Mouse (Mus musculus): ENCODE measurements around the gene Togaram1. TPM values are rescaled to one million over a fixed set of nuclear protein-coding genes. Genes with fewer than 3 reads are reported as not detected.
A peak's percentile ranks its signal among the peaks of the same experiment; 100 is the strongest.

Gene Togaram1
- polyA plus RNA-seq, 1 experiment = 51.4 TPM

- Histone ChIP-seq H3K9me3 (replicated peaks; ENCODE audit: control insufficient read depth, insufficient read depth, low read length, poor library complexity, severe bottlenecking) (no peaks in the 10 kb centered on the region), H3K4me3 (ENCODE audit: low read depth, low read length) (no peak overlapping the region), H3K27ac (ENCODE audit: insufficient read depth, low read length) (no peak overlapping the region), H3K36me3 (ENCODE audit: control insufficient read depth, insufficient read depth, low read length, poor library complexity, severe bottlenecking) (peaks cover 64% of the 10 kb centered on the region), H3K27me3 (ENCODE audit: control insufficient read depth, insufficient read depth, low read length, poor library complexity, severe bottlenecking) (no peaks in the 10 kb centered on the region), H3K4me1 (ENCODE audit: control insufficient read depth, insufficient read depth, low read length) (no peaks in the 10 kb centered on the region), H3K9ac (ENCODE audit: low read depth, poor library complexity, severe bottlenecking) (no peak overlapping the region)
- no peak for TF ChIP-seq EP300 (IDR thresholded peaks at IDR 0.05; ENCODE audit: insufficient read depth, low read depth, low read length)
Measured at GRCm38 (mm10) chr12:65061082-65061481, 95.5 kb downstream of the Togaram1 start.

GRCm38 (mm10) chr12:65065241-65065640, 99.6 kb downstream of the Togaram1 start:
- Histone ChIP-seq H3K27me3 (ENCODE audit: control insufficient read depth, insufficient read depth, low read length, poor library complexity, severe bottlenecking) (no peaks in the 10 kb centered on the region), H3K4me3 (ENCODE audit: low read depth, low read length) (no peak overlapping the region), H3K36me3 (ENCODE audit: control insufficient read depth, insufficient read depth, low read length, poor library complexity, severe bottlenecking) (peaks cover 81% of the 10 kb centered on the region), H3K9me3 (replicated peaks; ENCODE audit: control insufficient read depth, insufficient read depth, low read length, poor library complexity, severe bottlenecking) (no peaks in the 10 kb centered on the region), H3K27ac (ENCODE audit: insufficient read depth, low read length) (no peak overlapping the region; the same call in 1 of the 2 replicates), H3K9ac (ENCODE audit: low read depth, poor library complexity, severe bottlenecking) (no peak overlapping the region), H3K4me1 (ENCODE audit: control insufficient read depth, insufficient read depth, low read length) (peaks cover 2% of the 10 kb centered on the region)
- TF ChIP-seq EP300 (IDR thresholded peaks at IDR 0.05; ENCODE audit: insufficient read depth, low read depth, low read length) (no peak), CTCF (IDR thresholded peaks at IDR 0.05; ENCODE audit: low read depth, low read length) (no peak), POLR2A (IDR thresholded peaks at IDR 0.05; ENCODE audit: insufficient read depth, low read length) (no peak)

DNA sequence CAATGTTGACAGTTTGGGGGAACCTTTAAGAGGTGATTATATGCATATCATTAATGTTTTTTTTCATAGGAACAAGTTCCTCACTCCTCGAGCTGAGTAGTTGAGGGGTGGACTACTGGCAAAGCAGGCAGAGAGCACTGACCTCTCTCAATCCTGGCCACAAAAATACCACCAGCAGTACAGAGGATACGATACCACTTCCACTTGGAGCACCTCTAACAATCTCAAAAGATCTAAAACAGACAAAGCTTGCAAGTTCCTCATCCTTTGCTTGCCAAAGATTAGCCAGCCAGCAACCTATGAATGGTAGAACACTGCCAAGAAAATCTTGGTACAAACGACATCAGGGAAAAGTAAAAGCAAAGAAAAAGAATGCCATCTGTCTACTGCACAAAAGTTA, 100.6 kb downstream of the Togaram1 start:
- peaks cover 2% of the 10 kb centered on the region for H3K4me1 ChIP-seq (ENCODE audit: control insufficient read depth, insufficient read depth, low read length)
- peak overlapping the region; percentile 44; the same call in 1 of the 2 replicates for H3K27ac ChIP-seq (ENCODE audit: insufficient read depth, low read length)
- peaks cover 78% of the 10 kb centered on the region for H3K36me3 ChIP-seq (ENCODE audit: control insufficient read depth, insufficient read depth, low read length, poor library complexity, severe bottlenecking)
- H3K27me3 ChIP-seq (ENCODE audit: control insufficient read depth, insufficient read depth, low read length, poor library complexity, severe bottlenecking) = no peaks in the 10 kb centered on the region
- H3K9ac ChIP-seq (ENCODE audit: low read depth, poor library complexity, severe bottlenecking) = no peak overlapping the region
- H3K4me3 ChIP-seq (ENCODE audit: low read depth, low read length) = no peak overlapping the region
- H3K9me3 ChIP-seq (replicated peaks; ENCODE audit: control insufficient read depth, insufficient read depth, low read length, poor library complexity, severe bottlenecking) = no peaks in the 10 kb centered on the region
- TF ChIP-seq CTCF (IDR thresholded peaks at IDR 0.05; ENCODE audit: low read depth, low read length) (no peak), EP300 (IDR thresholded peaks at IDR 0.05; ENCODE audit: insufficient read depth, low read depth, low read length) (no peak), POLR2A (IDR thresholded peaks at IDR 0.05; ENCODE audit: insufficient read depth, low read length) (no peak)

- Histone ChIP-seq H3K36me3 (ENCODE audit: control insufficient read depth, insufficient read depth, low read length, poor library complexity, severe bottlenecking) (peaks cover 66% of the 10 kb centered on the region), H3K9me3 (replicated peaks; ENCODE audit: control insufficient read depth, insufficient read depth, low read length, poor library complexity, severe bottlenecking) (no peaks in the 10 kb centered on the region), H3K27me3 (ENCODE audit: control insufficient read depth, insufficient read depth, low read length, poor library complexity, severe bottlenecking) (no peaks in the 10 kb centered on the region), H3K4me1 (ENCODE audit: control insufficient read depth, insufficient read depth, low read length) (peaks cover 2% of the 10 kb centered on the region), H3K4me3 (ENCODE audit: low read depth, low read length) (no peak overlapping the region), H3K27ac (ENCODE audit: insufficient read depth, low read length) (no peak overlapping the region), H3K9ac (ENCODE audit: low read depth, poor library complexity, severe bottlenecking) (no peak overlapping the region)
- TF ChIP-seq POLR2A (IDR thresholded peaks at IDR 0.05; ENCODE audit: insufficient read depth, low read length) (no peak), EP300 (IDR thresholded peaks at IDR 0.05; ENCODE audit: insufficient read depth, low read depth, low read length) (no peak), CTCF (IDR thresholded peaks at IDR 0.05; ENCODE audit: low read depth, low read length) (no peak)
Measured at GRCm38 (mm10) chr12:65068409-65068808, 102.8 kb downstream of the Togaram1 start.

Other genes starting within 250 kb of the Togaram1 start
- gene Gm527, start 47.9 kb upstream of the Togaram1 start, polyA plus RNA-seq (2011; ENCODE audit: insufficient read depth, insufficient read length, low read depth, missing spikeins) = 13.0 and 13.2 TPM in 2 replicates
- 19.8 and 20.2 TPM in 2 replicates for gene Klhl28, start 270 bp upstream of the Togaram1 start, polyA plus RNA-seq (2011; ENCODE audit: insufficient read depth, insufficient read length, low read depth, missing spikeins)
- 126 and 135 TPM in 2 replicates for gene Prpf39, start 70.5 kb downstream of the Togaram1 start, polyA plus RNA-seq (2011; ENCODE audit: insufficient read depth, insufficient read length, low read depth, missing spikeins)
- 918 and 983 TPM in 2 replicates for gene Fkbp3, start 108.2 kb downstream of the Togaram1 start, polyA plus RNA-seq (2011; ENCODE audit: insufficient read depth, insufficient read length, low read depth, missing spikeins)
- 56.1 and 59.7 TPM in 2 replicates for gene Fancm, start 109.8 kb downstream of the Togaram1 start, polyA plus RNA-seq (2011; ENCODE audit: insufficient read depth, insufficient read length, low read depth, missing spikeins)
- 109 and 112 TPM in 2 replicates for gene Mis18bp1, start 206.8 kb downstream of the Togaram1 start, polyA plus RNA-seq (2011; ENCODE audit: insufficient read depth, insufficient read length, low read depth, missing spikeins)

Data from ES-Bruce4 (cell line).